Mouse (Mus musculus) ES-E14 (cell line): ENCODE measurements around the gene Vwce. TPM values are rescaled to one million over a fixed set of nuclear protein-coding genes. Genes with fewer than 3 reads are reported as not detected.

ENCODE experiments used
- DNase-seq: peaks from one replicate; pipeline ENCODE4 v3.0.0-alpha.2; 2013; ENCODE audit warnings: low read depth, low spot score
- H3K27ac ChIP-seq: 2 replicates; pipeline ENCODE4 v1.5.1; 2012; ENCODE audit warnings: low read depth, mild to moderate bottlenecking, low read length, moderate library complexity, mixed read lengths; ENCODE audit not compliant: poor library complexity, insufficient read depth, severe bottlenecking
- H3K36me3 ChIP-seq: 2 replicates; pipeline ENCODE4 v1.6.1; 2012; ENCODE audit warnings: mild to moderate bottlenecking, low read length, moderate library complexity, mixed read lengths; ENCODE audit not compliant: control insufficient read depth, poor library complexity, insufficient read depth, severe bottlenecking
- H3K4me1 ChIP-seq, 2 experiments: fragments of 150-350 bp in 1 of 2; sonication (generic) in 1 of 2; 2 replicates each; pipeline ENCODE4 v1.6.1; 2012; ENCODE audit warnings: low read length in 2 of 2, mild to moderate bottlenecking in 1 of 2, mixed read lengths in 1 of 2; ENCODE audit not compliant: control insufficient read depth in 2 of 2, insufficient read depth in 2 of 2, poor library complexity in 1 of 2
- H3K4me3 ChIP-seq, 2 experiments: fragments of 150-350 bp in 1 of 2; sonication (generic) in 1 of 2; 2 replicates each; pipeline ENCODE4 v1.5.1; 2012; ENCODE audit warnings: low read length in 2 of 2, low read depth in 1 of 2, mild to moderate bottlenecking in 1 of 2, mixed read lengths in 1 of 2; ENCODE audit not compliant: insufficient read depth in 1 of 2, poor library complexity in 1 of 2, severe bottlenecking in 1 of 2
- H3K9ac ChIP-seq: 2 replicates; pipeline ENCODE4 v1.6.1; 2012; ENCODE audit warnings: low read depth, mild to moderate bottlenecking, low read length, mixed read lengths; ENCODE audit not compliant: poor library complexity, insufficient read depth, severe bottlenecking
- H3K9me3 ChIP-seq: fragments of 150-350 bp; sonication (generic); 2 replicates; pipeline ENCODE4 v1.6.1; 2012; ENCODE audit warnings: low read depth, mild to moderate bottlenecking, low read length; ENCODE audit not compliant: control insufficient read depth, insufficient read depth
- CHD2 ChIP-seq: IDR thresholded peaks from 2 replicates; pipeline ENCODE4 v1.6.1; 2014; ENCODE audit warnings: mild to moderate bottlenecking, low read depth, low read length, inconsistent platforms
- HCFC1 ChIP-seq: IDR thresholded peaks from 2 replicates; pipeline ENCODE4 v1.6.1; 2012; ENCODE audit warnings: low read length, inconsistent platforms, borderline replicate concordance; ENCODE audit not compliant: insufficient read depth
- MAFK ChIP-seq: IDR thresholded peaks from 2 replicates; pipeline ENCODE4 v1.6.1; 2014; ENCODE audit warnings: mild to moderate bottlenecking, low read depth, low read length, inconsistent platforms; ENCODE audit not compliant: insufficient read depth
- ZC3H11A ChIP-seq: IDR thresholded peaks from 2 replicates; pipeline ENCODE4 v1.6.1; 2012; ENCODE audit warnings: low read depth, mild to moderate bottlenecking, inconsistent platforms, low read length, borderline replicate concordance
- ZNF384 ChIP-seq: IDR thresholded peaks from 2 replicates; pipeline ENCODE4 v1.6.1; 2012; ENCODE audit warnings: low read depth, low read length, inconsistent platforms
- in situ Hi-C, 2 experiments: fragments of 600-800 bp; cut with MboI; formaldehyde crosslinking; loops; one replicate each; pipeline ENCODE4 v1.15.1; 2025; ENCODE audit warnings: low sequenced_read_pairs in 2 of 2, inconsistent platforms in 1 of 2; ENCODE audit not compliant: unreplicated experiment in 2 of 2
- total RNA-seq: library from RNA; depleted of rRNA; stranded (reverse); fragments of 300-350 nt; gene quantifications from 2 replicates; pipeline ENCODE4 v1.2.3, GENCODE M21; 2012

The Vwce gene
- total RNA-seq, 1 experiment, result 0.49 TPM

DNA sequence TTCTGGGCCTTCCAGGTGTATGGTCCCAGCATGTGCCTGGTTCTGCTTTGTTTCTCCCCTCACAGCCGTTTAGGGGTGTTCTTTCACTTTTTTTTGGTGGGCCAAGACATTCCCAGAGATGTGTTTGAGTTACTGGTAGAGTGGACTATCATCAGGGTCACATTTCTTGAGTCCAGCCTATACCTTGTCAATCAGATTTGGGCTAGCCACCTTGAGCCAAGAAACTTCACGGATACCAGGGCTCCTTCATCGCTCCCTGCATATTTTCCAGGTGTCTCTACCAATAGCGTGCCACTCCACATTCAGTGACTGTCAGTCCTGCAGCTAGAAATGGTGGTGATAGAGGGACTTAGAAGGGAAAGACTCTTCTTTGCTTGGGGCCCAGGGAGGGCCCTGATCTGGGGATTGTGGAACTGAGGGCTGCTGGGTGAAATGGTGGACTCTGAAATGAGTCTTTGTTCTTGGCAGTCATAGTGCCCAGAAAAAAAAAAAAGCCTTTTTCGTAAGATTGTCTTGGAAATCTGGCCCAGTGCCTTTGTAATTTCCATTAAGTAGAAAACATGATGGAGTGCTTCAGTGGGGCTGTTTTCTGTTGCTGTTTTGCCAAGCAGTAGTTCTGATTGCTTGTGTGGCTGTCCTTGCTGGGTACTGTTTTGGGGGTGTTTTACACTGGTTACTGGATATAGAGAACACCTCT lies 55.6 kb downstream of the Vwce start:
- no peak overlapping the region for H3K27ac ChIP-seq
- H3K36me3 ChIP-seq, result no peaks in the 10 kb centered on the region
- TF ChIP-seq ZNF384 (no peak), HCFC1 (no peak), CHD2 (no peak), ZC3H11A (no peak), MAFK (no peak)
- in situ Hi-C loops, result no loop called here
- H3K9me3 ChIP-seq, result no peaks in the 10 kb centered on the region
- H3K4me1 ChIP-seq, result peaks cover 1 to 6% of the 10 kb centered on the region in 2 experiments; a peak in 2 of 4 replicates
- H3K4me3 ChIP-seq, result peak overlapping the region; percentile 87 to 92
- DNase-seq, result no peak
- peak overlapping the region; percentile 90 for H3K9ac ChIP-seq

DNA sequence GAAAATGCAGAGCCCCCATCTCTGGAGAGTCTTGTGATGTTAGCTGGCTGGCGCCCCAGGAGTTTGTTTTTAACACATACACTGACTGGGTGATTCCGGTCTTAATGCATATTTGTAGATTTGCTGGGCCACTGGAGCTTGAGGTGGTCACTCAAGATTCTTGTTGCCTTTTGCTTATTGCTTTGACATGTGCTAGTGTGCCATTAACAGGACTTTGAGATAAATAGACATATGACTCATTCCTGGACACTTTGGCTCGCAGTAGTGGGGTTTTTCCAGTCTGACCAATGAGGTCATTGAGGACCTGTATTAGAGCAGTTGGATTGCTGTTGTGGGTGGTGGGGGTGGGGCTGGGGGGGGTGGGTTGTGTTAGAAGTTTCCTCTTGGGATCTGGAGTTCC lies 56.3 kb downstream of the Vwce start:
- Histone ChIP-seq H3K36me3 (no peaks in the 10 kb centered on the region), H3K9ac (no peak overlapping the region), H3K9me3 (no peaks in the 10 kb centered on the region), H3K4me1 (peaks cover 1 to 6% of the 10 kb centered on the region in 2 experiments; a peak in 2 of 4 replicates), H3K27ac (no peak overlapping the region), H3K4me3 (no peak overlapping the region)
- DNase-seq, result no peak
- TF ChIP-seq ZC3H11A (no peak), ZNF384 (no peak), HCFC1 (no peak), MAFK (no peak), CHD2 (no peak)
- in situ Hi-C loops, result no loop called here

DNA sequence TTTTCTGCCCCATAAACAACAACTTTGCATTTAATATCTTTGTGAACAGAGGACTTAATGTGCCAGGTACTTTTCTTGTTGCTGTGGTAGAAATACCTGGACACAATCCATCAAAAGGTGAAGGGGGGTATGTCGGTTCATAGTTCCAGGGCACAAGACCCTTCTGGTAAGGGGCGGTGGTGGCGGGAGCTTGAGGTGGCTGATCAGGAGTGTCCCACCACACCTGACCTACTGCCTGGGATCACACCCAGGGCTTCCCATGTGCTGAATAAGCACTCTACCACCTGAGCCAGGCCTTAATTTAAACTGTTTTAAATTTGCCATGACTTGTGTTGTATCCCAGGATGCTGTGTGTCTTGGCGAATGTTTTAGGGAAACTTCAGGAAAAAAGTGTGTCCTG lies 57.1 kb downstream of the Vwce start:
- no peak overlapping the region for H3K4me3 ChIP-seq
- in situ Hi-C loops, result no loop called here
- H3K4me1 ChIP-seq, result peaks cover 1 to 6% of the 10 kb centered on the region in 2 experiments; a peak in 2 of 4 replicates
- H3K36me3 ChIP-seq, result no peaks in the 10 kb centered on the region
- DNase-seq, result no peak
- no peak overlapping the region for H3K27ac ChIP-seq
- no peak overlapping the region for H3K9ac ChIP-seq
- no peak for TF ChIP-seq ZC3H11A
- no peak for TF ChIP-seq ZNF384
- no peak for TF ChIP-seq CHD2
- TF ChIP-seq MAFK, result no peak
- no peak for TF ChIP-seq HCFC1
- H3K9me3 ChIP-seq, result no peaks in the 10 kb centered on the region

DNA sequence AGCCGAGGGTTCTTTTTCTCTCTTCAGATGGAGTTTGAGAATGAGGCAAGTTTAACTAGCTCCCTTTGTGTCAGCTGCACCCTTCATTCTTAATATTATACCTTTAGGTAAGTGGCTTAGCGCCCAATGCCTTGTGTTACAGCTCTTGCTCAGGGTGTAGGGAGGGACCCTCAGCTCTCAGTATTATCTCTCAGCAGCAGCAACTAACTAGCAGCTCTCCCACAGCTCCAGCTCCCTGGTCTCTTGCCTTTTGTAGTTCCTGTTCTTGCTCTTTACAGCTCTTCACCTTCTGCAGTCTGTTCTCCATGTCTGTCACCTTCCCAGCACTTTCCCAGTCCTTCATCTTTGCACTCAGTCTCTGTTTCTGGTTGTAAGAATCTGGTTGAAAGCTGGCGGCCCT lies 57.6 kb downstream of the Vwce start:
- Histone ChIP-seq H3K9me3 (no peaks in the 10 kb centered on the region), H3K9ac (no peak overlapping the region), H3K4me1 (peaks cover 1 to 6% of the 10 kb centered on the region in 2 experiments; a peak in 2 of 4 replicates), H3K36me3 (no peaks in the 10 kb centered on the region), H3K27ac (no peak overlapping the region), H3K4me3 (no peak overlapping the region)
- no peak for DNase-seq
- TF ChIP-seq HCFC1 (no peak), ZC3H11A (no peak), CHD2 (no peak), ZNF384 (no peak), MAFK (no peak)
- in situ Hi-C loops, result no loop called here

DNA sequence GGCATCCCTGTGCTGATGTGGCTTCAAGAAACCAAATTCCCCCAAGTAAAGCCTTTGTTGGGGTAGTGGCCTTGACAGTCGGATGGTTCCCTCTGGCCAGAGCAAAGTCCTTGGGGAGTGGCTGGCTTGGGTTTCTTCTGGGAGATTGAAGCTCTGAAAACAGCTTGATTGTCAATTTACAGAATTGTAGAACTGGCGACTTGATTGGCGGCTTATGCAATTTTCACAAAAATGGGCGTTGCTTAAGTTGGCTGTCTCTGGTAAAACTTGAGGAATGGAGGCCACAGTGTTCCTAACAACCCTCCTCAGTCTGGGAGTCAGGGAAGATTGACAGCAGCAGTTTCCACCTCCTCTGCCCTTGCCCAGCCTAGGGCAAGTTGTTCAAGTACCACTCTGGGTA lies 58.3 kb downstream of the Vwce start:
- Histone ChIP-seq H3K4me1 (peaks cover 1 to 6% of the 10 kb centered on the region in 2 experiments; a peak in 2 of 4 replicates), H3K36me3 (no peaks in the 10 kb centered on the region), H3K27ac (no peak overlapping the region), H3K9ac (no peak overlapping the region), H3K4me3 (no peak overlapping the region), H3K9me3 (no peaks in the 10 kb centered on the region)
- DNase-seq, result no peak
- no peak for TF ChIP-seq CHD2
- no peak for TF ChIP-seq ZNF384
- TF ChIP-seq MAFK, result no peak
- no peak for TF ChIP-seq HCFC1
- TF ChIP-seq ZC3H11A, result no peak
- in situ Hi-C loops, result no loop called here
